Mouse (Mus musculus): ENCODE measurements around the gene Polr1b.

- no peak for TF ChIP-seq POLR2A (IDR thresholded peaks at IDR 0.05; ENCODE audit: borderline replicate concordance, extremely low read depth, insufficient read depth, insufficient read length, poor library complexity, severe bottlenecking)
- no peak for TF ChIP-seq CTCF (IDR thresholded peaks at IDR 0.05; ENCODE audit: borderline replicate concordance, extremely low read depth, insufficient read depth, insufficient read length)
Observed at GRCm38 (mm10) chr2:129166466-129167463, 66.0 kb downstream of the Polr1b start.
